Mouse (Mus musculus) Patski (cell line): ENCODE measurements around the gene Cpne6. TPM values are rescaled to one million over a fixed set of nuclear protein-coding genes. Genes with fewer than 3 reads are reported as not detected.

ENCODE experiments used
- ATAC-seq: fragments of 100-300 bp; one replicate; pipeline ENCODE4 v1.8.0; 2021
- CTCF ChIA-PET: fragments of 350-600 bp; sonication (Branson Sonifier 250); formaldehyde crosslinking; loops from one replicate; lab custom pipeline; 2022; ENCODE audit warnings: inconsistent platforms; lab: Charles Lee
- POLR2A ChIA-PET: fragments of 350-600 bp; sonication (Branson Sonifier 250); formaldehyde crosslinking; loops from one replicate; lab custom pipeline; 2022; ENCODE audit warnings: antibody characterized with exemption, inconsistent platforms; lab: Charles Lee
- DNase-seq: peaks from one replicate; pipeline ENCODE4 v3.0.0-alpha.2; 2011; ENCODE audit warnings: low read depth, low spot score
- H3K27me3 ChIP-seq: fragments of 371-371 bp; one replicate; pipeline ENCODE4 v1.5.1; 2021
- CTCF ChIP-seq: fragments of 100-300 bp; IDR thresholded peaks from one replicate; pipeline ENCODE4 v1.5.1; 2021
- in situ Hi-C: fragments of 300-500 bp; cut with MboI; formaldehyde crosslinking; loops from 3 replicates; pipeline ENCODE4 v1.11.1; 2018; ENCODE audit warnings: low pct_unique_long_range_greater_than_20kb, mixed read lengths
- polyA plus RNA-seq: library from polyadenylated mRNA; unstranded; gene quantifications from one replicate; pipeline ENCODE4 v1.2.3, GENCODE M21; 2021

Cpne6 gene
- polyA plus RNA-seq, 1 experiment from 2014 or later = not detected

GRCm38 (mm10) chr14:55520451-55521361, 10.5 kb downstream of the Cpne6 start:
- POLR2A ChIA-PET = no interaction called here
- in situ Hi-C loops = no loop called here
- peaks cover 66% of the 10 kb centered on the region for H3K27me3 ChIP-seq
- DNase-seq = no peak
- CTCF ChIA-PET = interaction anchor here (0.8 kb wide), 1 partner anchor 25 kb away, joined by 3 read pairs; no protein-coding TSS in a partner anchor
- no peak for TF ChIP-seq CTCF
- no peak for ATAC-seq

DNA sequence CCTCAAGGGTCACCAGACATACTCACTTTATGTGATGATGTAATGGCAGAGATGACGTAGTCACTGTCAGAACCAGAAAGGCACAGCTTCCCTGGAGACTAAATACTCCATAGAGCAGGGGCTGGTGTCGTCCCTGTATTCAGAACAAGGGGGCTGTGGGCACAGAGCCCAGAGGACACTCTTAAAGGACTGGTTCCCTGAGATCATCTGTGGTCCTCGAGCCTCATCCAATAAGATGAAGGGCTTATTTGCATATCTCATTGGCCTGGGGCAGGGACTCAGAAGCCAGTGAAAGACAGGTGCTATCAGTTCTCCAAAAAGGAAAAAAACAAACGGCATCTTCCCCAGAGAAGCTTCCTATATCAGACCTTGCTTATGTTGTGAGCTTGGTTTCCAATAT, 13.8 kb downstream of the Cpne6 start:
- no peak for TF ChIP-seq CTCF
- ChIA-PET CTCF (interaction anchor here (1.1 to 1.8 kb wide), 2 partner anchors 10 to 27 kb away, joined by 4 read pairs; no protein-coding TSS in a partner anchor), POLR2A (interaction anchor here (0.5 to 0.7 kb wide), 2 partner anchors 18 to 49 kb away, joined by 3 read pairs; no protein-coding TSS in a partner anchor)
- ATAC-seq = no peak
- peaks cover 47% of the 10 kb centered on the region for H3K27me3 ChIP-seq
- in situ Hi-C loops = no loop called here
- no peak for DNase-seq

DNA sequence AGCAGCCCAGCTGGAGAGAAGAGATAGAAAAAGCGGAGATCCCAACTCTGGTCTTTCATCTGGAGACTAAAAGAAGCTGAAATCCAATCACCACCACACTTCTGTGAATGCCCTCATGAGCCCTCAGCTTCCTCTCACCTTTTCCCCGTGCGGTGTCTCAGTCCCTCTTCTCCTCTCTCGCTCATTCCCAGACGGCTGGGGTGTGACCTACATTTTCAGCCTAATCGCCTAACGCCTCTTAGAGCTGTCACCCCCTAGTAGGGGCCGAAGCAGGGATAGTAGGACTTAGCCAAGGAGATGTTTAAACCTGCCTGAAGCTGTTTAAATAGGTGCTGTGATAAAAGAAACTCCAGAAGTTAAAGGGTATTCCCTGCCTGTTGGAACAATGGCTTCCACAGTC, 14.5 kb downstream of the Cpne6 start, which contains the start of gene Nrl:
TSS of gene Nrl (minus strand) at position 197 of the 400 bp plus-strand sequence.
- no peak for TF ChIP-seq CTCF
- CTCF ChIA-PET = interaction anchor here (1.1 to 1.8 kb wide), 2 partner anchors 9 to 28 kb away, joined by 4 read pairs; no protein-coding TSS in a partner anchor
- in situ Hi-C loops = no loop called here

DNA sequence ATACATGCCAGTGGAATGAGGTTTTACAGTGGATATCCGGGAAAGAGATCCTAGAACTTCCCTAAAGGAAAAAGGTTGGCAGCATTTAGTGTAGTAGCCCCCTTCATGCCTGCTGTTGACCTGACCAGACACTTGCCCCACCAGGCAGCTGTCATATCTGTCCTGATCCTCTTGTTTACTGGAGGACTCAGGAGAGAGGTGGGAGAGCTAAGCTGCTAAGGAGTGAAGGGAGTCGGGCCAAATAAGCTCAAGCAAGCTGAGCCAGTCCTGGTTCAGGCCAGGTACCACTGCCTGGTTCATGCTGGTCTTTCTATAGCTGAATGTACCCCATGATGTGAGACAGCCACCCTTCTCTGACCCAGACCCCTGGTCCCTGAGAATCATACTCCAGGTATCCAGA, 16.4 kb downstream of the Cpne6 start:
- ATAC-seq = no peak
- no peak for DNase-seq
- TF ChIP-seq CTCF = no peak
- peaks cover 47% of the 10 kb centered on the region for H3K27me3 ChIP-seq
- ChIA-PET POLR2A (no interaction called here), CTCF (interaction anchor here (1.6 kb wide), 1 partner anchor 11 kb away, joined by 6 read pairs; no protein-coding TSS in a partner anchor)
- in situ Hi-C loops = no loop called here

More for the DNA sequence above, 14.5 kb downstream of the Cpne6 start, which contains the start of gene Nrl:
- no peak for ATAC-seq
- H3K27me3 ChIP-seq = peaks cover 48% of the 10 kb centered on the region
- DNase-seq = no peak
- POLR2A ChIA-PET = no interaction called here

GRCm38 (mm10) chr14:55527940-55528339, 17.7 kb downstream of the Cpne6 start:
- no peak for DNase-seq
- in situ Hi-C loops = no loop called here
- POLR2A ChIA-PET = interaction anchor here (1.1 kb wide), 1 partner anchor 12 kb away, joined by 3 read pairs; no protein-coding TSS in a partner anchor
- peak; percentile 66 for TF ChIP-seq CTCF
- CTCF ChIA-PET = interaction anchor here (0.6 to 1.7 kb wide), 5 partner anchors 9 to 49 kb away, joined by 3 to 6 read pairs (median 4); partner anchors contain the start of gene Dhrs4
- no peak for ATAC-seq
- H3K27me3 ChIP-seq = peaks cover 46% of the 10 kb centered on the region

- no peak for ATAC-seq
- POLR2A ChIA-PET = interaction anchor here (0.5 kb wide), 1 partner anchor 14 kb away, joined by 5 read pairs; no protein-coding TSS in a partner anchor
These were observed 26.0 kb downstream of the Cpne6 start for GRCm38 (mm10) chr14:55536116-55536745.

GRCm38 (mm10) chr14:55540067-55540786, 30.0 kb downstream of the Cpne6 start, which contains the start of gene Pck2:
Gene Pck2 (plus strand): TSS chr14:55540266.
- H3K27me3 ChIP-seq = no peaks in the 10 kb centered on the region
- no peak for TF ChIP-seq CTCF
- ChIA-PET CTCF (interaction anchor here (1.1 to 1.7 kb wide), 2 partner anchors 43 kb away, joined by 5 read pairs; no protein-coding TSS in a partner anchor), POLR2A (interaction anchor here (0.9 to 1.4 kb wide), 2 partner anchors 17 to 56 kb away, joined by 5 to 6 read pairs; no protein-coding TSS in a partner anchor)
- in situ Hi-C loops = no loop called here
- DNase-seq (no peak), ATAC-seq (peak; percentile 97)

More at GRCm38 (mm10) chr14:55536116-55536745, 26.0 kb downstream of the Cpne6 start:
- in situ Hi-C loops = loop anchor here (10.0 kb wide), 1 partner anchor 411 kb away; no protein-coding TSS in a partner anchor
- H3K27me3 ChIP-seq = peaks cover 21% of the 10 kb centered on the region
- DNase-seq = no peak
- no peak for TF ChIP-seq CTCF
- CTCF ChIA-PET = interaction anchor here (1.1 to 1.7 kb wide), 5 partner anchors 11 to 39 kb away, joined by 3 to 8 read pairs (median 4); no protein-coding TSS in a partner anchor

- DNase-seq = peak; percentile 75
- ChIA-PET POLR2A (interaction anchor here (0.9 to 1.4 kb wide), 2 partner anchors 17 to 55 kb away, joined by 5 to 6 read pairs; no protein-coding TSS in a partner anchor), CTCF (interaction anchor here (1.7 kb wide), 1 partner anchor 43 kb away, joined by 5 read pairs; no protein-coding TSS in a partner anchor)
- ATAC-seq = peak; percentile 4
- no peaks in the 10 kb centered on the region for H3K27me3 ChIP-seq
- in situ Hi-C loops = no loop called here
- TF ChIP-seq CTCF = no peak
These were observed 30.6 kb downstream of the Cpne6 start for GRCm38 (mm10) chr14:55540787-55541321.

DNA sequence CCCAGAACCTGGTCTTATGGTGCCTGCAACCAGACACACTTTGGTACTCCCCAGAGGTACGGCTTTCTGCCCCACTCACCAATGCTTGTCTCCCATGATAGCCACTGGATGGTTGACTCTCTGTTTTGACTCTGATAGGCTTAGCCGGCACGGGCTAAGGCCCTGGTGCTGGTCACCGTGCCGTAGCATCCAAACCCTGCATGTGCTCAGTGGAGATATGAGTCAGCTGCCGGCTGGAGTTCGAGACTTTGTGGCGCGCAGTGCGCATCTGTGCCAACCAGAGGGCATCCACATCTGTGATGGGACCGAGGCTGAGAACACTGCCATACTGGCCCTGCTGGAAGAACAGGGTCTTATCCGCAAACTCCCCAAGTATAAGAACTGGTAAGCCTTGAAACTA, 32.0 kb downstream of the Cpne6 start:
- CTCF ChIA-PET = interaction anchor here (1.1 kb wide), 1 partner anchor 18 kb away, joined by 3 read pairs; the partner anchor contains the start of gene A730061H03Rik
- ATAC-seq (no peak), DNase-seq (no peak)
- in situ Hi-C loops = no loop called here
- POLR2A ChIA-PET = interaction anchor here (0.5 kb wide), 1 partner anchor 18 kb away, joined by 3 read pairs; no protein-coding TSS in a partner anchor
- no peaks in the 10 kb centered on the region for H3K27me3 ChIP-seq
- TF ChIP-seq CTCF = no peak
